Mouse (Mus musculus): ENCODE results near the gene Hfe2. TPM values are rescaled to one million over a fixed set of nuclear protein-coding genes. Genes with fewer than 3 reads are reported as not detected.
A peak's percentile ranks its signal among the peaks of the same experiment; 100 is the strongest.

The Hfe2 gene
- polyA plus RNA-seq, 1 experiment from 2014 or later = 0.37 TPM

- Histone ChIP-seq H3K4me3 (ENCODE audit: low read length) (no peak overlapping the region), H3K4me1 (ENCODE audit: insufficient read depth, low read length) (0 out of 2 replicates have a peak, but pooled peaks cover under 1% of the 10 kb centered on the region), H3K9ac (replicated peaks; ENCODE audit: low read length) (no peak overlapping the region), H3K4me2 (replicated peaks; ENCODE audit: low read depth, low read length) (no peak overlapping the region), H3K27me3 (ENCODE audit: insufficient read depth, low read length) (no peaks in the 10 kb centered on the region), H3K9me3 (ENCODE audit: low read length) (no peaks in the 10 kb centered on the region), H3K36me3 (ENCODE audit: insufficient read depth, low read length) (no peaks in the 10 kb centered on the region), H3K27ac (ENCODE audit: low read length) (no peak overlapping the region)
- WGBS = 79% methylated on average over 8 of the region's 8 CpGs
- no peak for ATAC-seq (ENCODE audit: low FRiP score, low TSS enrichment)
Measured at GRCm38 (mm10) chr3:96542554-96542953, 17.6 kb downstream of the Hfe2 start.

DNA sequence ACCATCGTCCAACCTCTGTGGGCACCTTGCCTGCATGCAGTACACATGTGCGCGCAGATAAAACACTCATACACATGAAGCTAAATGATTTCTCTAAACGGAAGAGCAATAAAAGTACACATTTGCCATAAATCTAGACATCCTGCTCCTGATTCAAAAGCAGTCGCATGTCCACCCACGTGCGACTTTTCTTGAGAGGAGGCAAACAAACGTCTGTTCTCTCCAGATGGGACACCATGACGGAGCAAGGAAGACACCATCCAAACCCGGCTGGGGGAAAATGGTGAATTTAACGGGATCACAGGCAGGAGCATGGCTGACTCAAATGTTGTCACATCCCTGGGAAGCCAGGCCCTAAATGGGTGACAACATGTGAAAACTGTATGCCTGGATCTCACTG is 18.4 kb downstream of the Hfe2 start:
- Histone ChIP-seq H3K9ac (replicated peaks; ENCODE audit: low read length) (no peak overlapping the region), H3K9me3 (ENCODE audit: low read length) (no peaks in the 10 kb centered on the region), H3K4me2 (replicated peaks; ENCODE audit: low read depth, low read length) (no peak overlapping the region), H3K27ac (ENCODE audit: low read length) (no peak overlapping the region), H3K27me3 (ENCODE audit: insufficient read depth, low read length) (no peaks in the 10 kb centered on the region), H3K36me3 (ENCODE audit: insufficient read depth, low read length) (no peaks in the 10 kb centered on the region), H3K4me3 (ENCODE audit: low read length) (no peak overlapping the region), H3K4me1 (ENCODE audit: insufficient read depth, low read length) (0 out of 2 replicates have a peak, but pooled peaks cover 2% of the 10 kb centered on the region)
- no peak for ATAC-seq (ENCODE audit: low FRiP score, low TSS enrichment)
- 71% methylated on average over 11 of the region's 11 CpGs for WGBS

DNA sequence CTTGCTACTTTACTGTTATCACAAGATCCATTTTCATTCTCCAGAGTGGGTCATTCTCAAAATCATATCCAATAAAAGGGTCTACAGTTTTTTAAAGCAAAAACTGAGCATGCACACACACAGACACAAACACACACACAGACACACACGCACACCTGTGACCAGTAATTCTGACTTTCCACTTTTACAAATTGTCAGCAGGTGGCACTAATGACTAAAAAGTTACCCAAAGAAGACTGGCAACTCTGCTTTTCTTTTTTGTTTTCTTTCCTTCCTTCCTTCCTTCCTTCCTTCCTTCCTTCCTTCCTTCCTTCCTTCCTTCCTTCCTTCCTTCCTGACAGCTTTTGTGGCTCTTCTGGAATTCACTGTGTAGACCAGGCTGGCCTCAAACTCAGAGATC is 20.6 kb downstream of the Hfe2 start:
- Histone ChIP-seq H3K27ac (ENCODE audit: low read length) (no peak overlapping the region), H3K9ac (replicated peaks; ENCODE audit: low read length) (no peak overlapping the region), H3K9me3 (ENCODE audit: low read length) (no peaks in the 10 kb centered on the region), H3K36me3 (ENCODE audit: insufficient read depth, low read length) (no peaks in the 10 kb centered on the region), H3K27me3 (ENCODE audit: insufficient read depth, low read length) (no peaks in the 10 kb centered on the region), H3K4me3 (ENCODE audit: low read length) (no peak overlapping the region), H3K4me1 (ENCODE audit: insufficient read depth, low read length) (0 out of 2 replicates have a peak, but pooled peaks cover 2% of the 10 kb centered on the region), H3K4me2 (replicated peaks; ENCODE audit: low read depth, low read length) (no peak overlapping the region)
- no peak for ATAC-seq (ENCODE audit: low FRiP score, low TSS enrichment)
- 45% methylated on average over 1 of the region's 1 CpGs for WGBS

DNA sequence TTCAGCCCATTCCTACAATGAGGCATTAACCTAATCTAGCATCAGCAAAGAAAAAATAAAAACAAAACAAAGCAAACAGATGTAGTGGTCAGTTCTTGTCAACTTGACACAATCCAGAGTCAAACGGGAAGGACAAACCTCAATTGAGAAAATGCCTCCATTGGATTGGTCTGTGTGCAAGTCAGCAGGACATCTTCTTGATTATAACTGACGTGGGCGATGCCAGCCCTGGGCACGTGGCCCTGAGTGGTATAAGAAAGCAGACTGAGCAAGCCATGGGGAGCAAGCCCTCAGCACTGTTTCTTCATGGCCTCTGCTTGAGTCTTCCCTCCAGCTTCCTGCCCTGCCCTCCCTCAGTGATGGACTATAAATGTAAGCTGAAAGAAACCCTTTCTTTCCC is 21.9 kb downstream of the Hfe2 start:
- H3K27me3 ChIP-seq (ENCODE audit: insufficient read depth, low read length) = no peaks in the 10 kb centered on the region
- 54% methylated on average over 4 of the region's 4 CpGs for WGBS

GRCm38 (mm10) chr3:96547389-96547960 is 22.5 kb downstream of the Hfe2 start:
- Histone ChIP-seq H3K9me3 (ENCODE audit: low read length) (no peaks in the 10 kb centered on the region), H3K27me3 (ENCODE audit: insufficient read depth, low read length) (no peaks in the 10 kb centered on the region), H3K4me2 (replicated peaks; ENCODE audit: low read depth, low read length) (peak overlapping the region; percentile 26), H3K27ac (ENCODE audit: low read length) (no peak overlapping the region), H3K36me3 (ENCODE audit: insufficient read depth, low read length) (no peaks in the 10 kb centered on the region), H3K4me1 (ENCODE audit: insufficient read depth, low read length) (peaks cover 5% of the 10 kb centered on the region; the same call in 1 of the 2 replicates), H3K4me3 (ENCODE audit: low read length) (no peak overlapping the region), H3K9ac (replicated peaks; ENCODE audit: low read length) (no peak overlapping the region)
- ATAC-seq (ENCODE audit: low FRiP score, low TSS enrichment) = peak; percentile 55
- 7% methylated on average over 14 of the region's 14 CpGs for WGBS

More for the DNA sequence above, 21.9 kb downstream of the Hfe2 start:
- Histone ChIP-seq H3K4me1 (ENCODE audit: insufficient read depth, low read length) (peaks cover 5% of the 10 kb centered on the region; the same call in 1 of the 2 replicates), H3K4me3 (ENCODE audit: low read length) (no peak overlapping the region), H3K9me3 (ENCODE audit: low read length) (no peaks in the 10 kb centered on the region), H3K36me3 (ENCODE audit: insufficient read depth, low read length) (no peaks in the 10 kb centered on the region), H3K9ac (replicated peaks; ENCODE audit: low read length) (no peak overlapping the region), H3K4me2 (replicated peaks; ENCODE audit: low read depth, low read length) (no peak overlapping the region), H3K27ac (ENCODE audit: low read length) (no peak overlapping the region)
- ATAC-seq (ENCODE audit: low FRiP score, low TSS enrichment) = no peak

DNA sequence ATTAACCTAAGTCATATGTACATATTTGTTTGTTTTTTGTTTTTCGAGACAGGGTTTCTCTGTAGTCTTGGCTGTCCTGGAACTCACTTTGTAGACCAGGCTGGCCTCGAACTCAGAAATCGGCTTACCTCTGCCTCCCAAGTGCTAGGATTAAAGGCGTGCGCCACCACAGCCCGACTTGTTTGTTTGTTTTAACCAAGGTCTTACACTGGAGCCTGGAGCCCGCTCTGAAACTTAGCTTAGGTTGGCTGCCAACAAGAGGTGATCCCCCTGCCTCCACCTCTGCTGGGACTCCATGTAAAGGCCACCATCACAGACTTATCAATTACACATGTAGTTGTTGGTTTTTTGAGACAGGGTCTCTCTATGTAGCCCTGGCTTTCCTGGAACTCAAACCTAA is 23.9 kb downstream of the Hfe2 start:
- Histone ChIP-seq H3K9me3 (ENCODE audit: low read length) (no peaks in the 10 kb centered on the region), H3K4me2 (replicated peaks; ENCODE audit: low read depth, low read length) (no peak overlapping the region), H3K4me3 (ENCODE audit: low read length) (no peak overlapping the region), H3K9ac (replicated peaks; ENCODE audit: low read length) (no peak overlapping the region), H3K4me1 (ENCODE audit: insufficient read depth, low read length) (peaks cover 5% of the 10 kb centered on the region; the same call in 1 of the 2 replicates), H3K27ac (ENCODE audit: low read length) (no peak overlapping the region), H3K36me3 (ENCODE audit: insufficient read depth, low read length) (no peaks in the 10 kb centered on the region), H3K27me3 (ENCODE audit: insufficient read depth, low read length) (no peaks in the 10 kb centered on the region)
- WGBS = 83% methylated on average over 7 of the region's 7 CpGs
- no peak for ATAC-seq (ENCODE audit: low FRiP score, low TSS enrichment)

GRCm38 (mm10) chr3:96549346-96549745 is 24.4 kb downstream of the Hfe2 start:
- no peak overlapping the region for H3K4me3 ChIP-seq (ENCODE audit: low read length)
- peaks cover 5% of the 10 kb centered on the region; the same call in 1 of the 2 replicates for H3K4me1 ChIP-seq (ENCODE audit: insufficient read depth, low read length)
- H3K27ac ChIP-seq (ENCODE audit: low read length) = no peak overlapping the region
- H3K36me3 ChIP-seq (ENCODE audit: insufficient read depth, low read length) = no peaks in the 10 kb centered on the region
- H3K27me3 ChIP-seq (ENCODE audit: insufficient read depth, low read length) = no peaks in the 10 kb centered on the region
- H3K4me2 ChIP-seq (replicated peaks; ENCODE audit: low read depth, low read length) = no peak overlapping the region
- no peaks in the 10 kb centered on the region for H3K9me3 ChIP-seq (ENCODE audit: low read length)
- no peak for ATAC-seq (ENCODE audit: low FRiP score, low TSS enrichment)
- WGBS = 83% methylated on average over 5 of the region's 5 CpGs
- no peak overlapping the region for H3K9ac ChIP-seq (replicated peaks; ENCODE audit: low read length)

DNA sequence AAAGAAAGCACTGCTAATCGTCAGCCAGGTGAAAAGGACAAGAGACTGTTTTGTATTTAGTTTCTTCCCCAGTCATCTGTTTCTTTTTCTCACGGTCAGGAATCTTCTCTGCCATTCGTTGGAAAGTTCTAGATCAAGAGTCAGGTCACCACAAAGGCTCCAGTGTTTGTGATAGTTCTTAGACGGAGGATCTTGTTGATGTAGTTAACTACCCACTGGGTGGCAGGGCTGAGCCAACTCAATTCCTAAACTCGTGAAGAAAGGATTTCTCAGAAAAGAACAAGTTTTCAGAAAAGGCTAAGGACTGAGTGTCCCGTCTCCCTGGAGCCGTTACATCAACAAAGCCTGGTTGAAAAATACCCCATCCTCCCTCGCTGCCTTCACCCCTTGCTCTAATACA is 26.2 kb downstream of the Hfe2 start:
- no peak overlapping the region for H3K27ac ChIP-seq (ENCODE audit: low read length)
- peaks cover 20% of the 10 kb centered on the region for H3K4me1 ChIP-seq (ENCODE audit: insufficient read depth, low read length)
- H3K4me2 ChIP-seq (replicated peaks; ENCODE audit: low read depth, low read length) = no peak overlapping the region
- 0 out of 2 replicates have a peak overlapping the region, but pooled peaks have one; percentile 5 for H3K9ac ChIP-seq (replicated peaks; ENCODE audit: low read length)
- H3K4me3 ChIP-seq (ENCODE audit: low read length) = no peak overlapping the region
- no peaks in the 10 kb centered on the region for H3K9me3 ChIP-seq (ENCODE audit: low read length)
- H3K36me3 ChIP-seq (ENCODE audit: insufficient read depth, low read length) = no peaks in the 10 kb centered on the region
- no peak for ATAC-seq (ENCODE audit: low FRiP score, low TSS enrichment)
- no peaks in the 10 kb centered on the region for H3K27me3 ChIP-seq (ENCODE audit: insufficient read depth, low read length)
- 12% methylated on average over 8 of the region's 8 CpGs for WGBS

DNA sequence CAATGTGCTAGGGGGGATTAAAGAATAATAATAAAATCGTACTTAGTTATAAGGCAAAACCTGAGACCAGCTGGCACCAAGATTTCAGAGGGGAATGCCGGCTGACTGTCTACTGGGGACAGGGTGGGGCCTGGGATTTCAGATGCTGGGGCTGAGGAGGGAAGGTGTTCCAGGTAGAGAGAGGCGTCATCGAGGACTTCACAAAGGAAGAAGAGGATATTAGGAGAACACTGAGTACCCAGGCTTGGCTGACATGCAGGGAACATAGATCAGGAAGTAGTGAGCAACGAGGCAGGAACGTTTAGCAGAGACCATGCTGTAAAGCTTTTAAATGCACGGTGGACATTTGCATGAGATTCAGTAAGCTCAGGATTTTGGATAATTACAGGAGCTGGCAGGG is 26.9 kb downstream of the Hfe2 start:
- no peak for ATAC-seq (ENCODE audit: low FRiP score, low TSS enrichment)
- Histone ChIP-seq H3K9ac (replicated peaks; ENCODE audit: low read length) (0 out of 2 replicates have a peak overlapping the region, but pooled peaks have one; percentile 5), H3K27ac (ENCODE audit: low read length) (no peak overlapping the region), H3K4me1 (ENCODE audit: insufficient read depth, low read length) (peaks cover 27% of the 10 kb centered on the region), H3K4me3 (ENCODE audit: low read length) (no peak overlapping the region), H3K27me3 (ENCODE audit: insufficient read depth, low read length) (no peaks in the 10 kb centered on the region), H3K9me3 (ENCODE audit: low read length) (no peaks in the 10 kb centered on the region), H3K4me2 (replicated peaks; ENCODE audit: low read depth, low read length) (no peak overlapping the region), H3K36me3 (ENCODE audit: insufficient read depth, low read length) (no peaks in the 10 kb centered on the region)
- WGBS = 66% methylated on average over 7 of the region's 7 CpGs

- no peaks in the 10 kb centered on the region for H3K9me3 ChIP-seq (ENCODE audit: low read length)
- H3K36me3 ChIP-seq (ENCODE audit: insufficient read depth, low read length) = no peaks in the 10 kb centered on the region
- peaks cover 27% of the 10 kb centered on the region for H3K4me1 ChIP-seq (ENCODE audit: insufficient read depth, low read length)
- H3K4me3 ChIP-seq (ENCODE audit: low read length) = no peak overlapping the region
- no peak for ATAC-seq (ENCODE audit: low FRiP score, low TSS enrichment)
- no peak overlapping the region for H3K4me2 ChIP-seq (replicated peaks; ENCODE audit: low read depth, low read length)
- no peaks in the 10 kb centered on the region for H3K27me3 ChIP-seq (ENCODE audit: insufficient read depth, low read length)
- H3K27ac ChIP-seq (ENCODE audit: low read length) = no peak overlapping the region
- H3K9ac ChIP-seq (replicated peaks; ENCODE audit: low read length) = no peak overlapping the region
- 88% methylated on average over 6 of the region's 6 CpGs for WGBS
Measured at GRCm38 (mm10) chr3:96553601-96554000, 28.6 kb downstream of the Hfe2 start.

Data from kidney, embryonic 16.5 days (tissue).